ENCODE assay signal across 8 mouse cellular contexts in the genomic region with DNA sequence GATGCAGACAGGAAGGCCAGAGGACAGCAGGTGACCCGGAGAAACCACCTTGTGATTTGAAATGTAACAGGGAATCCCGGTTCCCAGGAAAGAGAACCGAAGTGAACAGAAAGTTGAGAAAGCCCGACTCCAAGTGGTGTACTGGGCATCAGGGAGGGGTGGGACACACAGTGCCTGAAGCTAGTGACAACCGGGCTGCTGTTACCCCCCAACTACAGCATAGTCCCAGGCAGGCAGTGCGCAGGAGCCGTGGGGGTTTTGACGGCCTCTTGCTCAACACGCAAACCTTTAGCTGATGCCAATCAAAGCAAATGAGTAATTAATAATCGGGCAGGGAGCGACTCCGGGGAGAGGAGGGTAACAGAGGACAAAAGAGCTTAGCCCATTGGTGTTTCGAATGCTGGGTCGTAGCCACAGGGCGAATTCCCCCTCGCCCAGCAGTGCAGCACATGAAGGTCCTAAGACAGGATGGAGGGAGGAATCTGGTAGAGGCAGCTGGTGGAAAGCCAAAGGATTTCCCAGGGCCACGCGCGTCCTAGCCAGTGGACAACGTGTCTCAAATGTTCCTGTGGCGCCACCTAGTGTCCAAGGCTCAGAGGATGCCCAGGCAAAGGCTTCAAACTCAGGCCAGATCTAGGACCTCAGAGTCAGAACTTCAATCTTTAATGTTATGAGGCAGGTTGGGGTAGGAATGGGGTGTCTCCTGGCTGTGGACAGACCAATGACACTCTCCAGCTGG.
A peak's percentile ranks its signal among the peaks of the same experiment; 100 is the strongest.
DNase-seq lines count a peak whose midpoint lies in the region; ATAC-seq and TF ChIP-seq lines count a peak whose summit lies in the region.

No protein-coding gene starts in this region.

- H3K4me3 ChIP-seq in cortical plate, adult 2 months (ENCODE audit: insufficient read depth, low read length), result peak overlapping the region; percentile 28
- H3K4me3 ChIP-seq in left cerebral cortex, adult 2 months, result peak overlapping the region; percentile 35

- no peak for TF ChIP-seq POLR2A in cortical plate, adult 2 months (IDR thresholded peaks at IDR 0.05; ENCODE audit: extremely low read depth, insufficient read depth, low read length)

- ATAC-seq in activated CD4-positive, CD25-positive, alpha-beta regulatory T cell, adult 4 months, result peak; percentile 65
- ATAC-seq in megakaryocyte, adult 5-6 weeks (ENCODE audit: poor library complexity, severe bottlenecking), result peak; percentile 82

- no peak overlapping the region for H3K27ac ChIP-seq in cortical plate, adult 2 months (ENCODE audit: insufficient read depth, low read length)
- no peak overlapping the region; the same call in 1 of the 2 replicates for H3K27ac ChIP-seq in left cerebral cortex, adult 2 months

- TF ChIP-seq CTCF in cortical plate, adult 2 months (IDR thresholded peaks at IDR 0.05; ENCODE audit: extremely low read depth, insufficient read depth, low read length), result peak; percentile 95
- peak; percentile 86 for TF ChIP-seq CTCF in left cerebral cortex, adult 2 months (IDR thresholded peaks at IDR 0.05)

- intact Hi-C loops in left cerebral cortex, adult 2 months (cut with DNase I), result loop anchor here (5.0 to 10.0 kb wide), 3 partner anchors 127 to 895 kb away; no protein-coding TSS in a partner anchor

- peak; percentile 67 to 70 for DNase-seq in gastrocnemius, adult 8-10 months (ENCODE audit: low spot score in 2 of 2)
- peak; percentile 77 for DNase-seq in hindlimb bud, embryonic 11.5 days (ENCODE audit: extremely low spot score, low read depth, low spot score)
- DNase-seq in left cerebral cortex, adult 2 months (ENCODE audit: extremely low spot score in 1 of 2, low spot score in 2 of 2), result peak; percentile 84 to 91
- DNase-seq in right cerebral cortex, postnatal 10 days (ENCODE audit: low spot score in 2 of 2), result peak; percentile 90 to 94
- DNase-seq in urinary bladder, postnatal 14 days (ENCODE audit: low spot score), result peak; percentile 91

- H3K4me1 ChIP-seq in cortical plate, adult 2 months (ENCODE audit: control insufficient read depth, insufficient read depth, low read length), result no peaks in the 10 kb centered on the region
